Mouse (Mus musculus): ENCODE measurements around the gene Morn4.

DNA sequence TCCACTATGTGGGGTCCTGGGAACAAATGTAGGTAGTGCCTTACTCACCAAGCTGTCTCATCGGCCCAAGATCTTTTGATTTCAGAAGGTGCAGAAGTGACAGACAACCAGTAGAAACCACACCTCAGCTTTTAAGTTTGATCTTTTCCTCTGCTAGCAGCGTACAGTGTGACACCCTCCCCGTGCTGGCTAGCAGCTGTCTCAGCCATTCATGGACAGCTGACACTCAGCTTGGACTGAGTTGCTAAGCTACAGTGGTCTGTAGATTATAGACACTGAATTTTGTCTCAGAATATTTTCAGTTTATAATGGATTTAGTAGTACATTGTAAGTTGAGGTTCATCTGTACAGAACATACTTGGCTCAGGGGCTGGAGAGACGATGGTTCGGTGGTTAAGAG, 55.0 kb downstream of the Morn4 start:
- TF ChIP-seq CTCF (IDR thresholded peaks at IDR 0.05; ENCODE audit: borderline replicate concordance, control insufficient read depth, extremely low read depth, insufficient read depth, low read length, poor library complexity) (no peak), POLR2A (IDR thresholded peaks at IDR 0.05; ENCODE audit: control insufficient read depth, extremely low read depth, insufficient read depth, low read length, poor library complexity) (no peak)
